Mouse (Mus musculus) stomach, embryonic 14.5 days (tissue): Measurements from ENCODE around the gene Vhl. TPM values are rescaled to one million over a fixed set of nuclear protein-coding genes. Genes with fewer than 3 reads are reported as not detected.
"Not testable (repeated sequence)": the region's sequence is repeated elsewhere in the genome, so short reads cannot be mapped to it uniquely, and the experiment has no call there.

Source experiments
- ATAC-seq: fragments of 200-750 bp; cut with Nextera tagmentation; 2 replicates; pipeline ENCODE4 v1.8.0; 2017; ENCODE audit warnings: low read depth, moderate TSS enrichment; ENCODE audit not compliant: insufficient number of reproducible peaks, insufficient read depth, low FRiP score
- H3K27ac ChIP-seq: fragments of 300-500 bp; sonication (generic); 2 replicates; pipeline ENCODE4 v1.5.1; 2014; ENCODE audit warnings: mild to moderate bottlenecking, low read length, moderate library complexity, mixed read lengths
- H3K27me3 ChIP-seq: fragments of 300-500 bp; sonication (generic); 2 replicates; pipeline ENCODE4 v1.6.1; 2014; ENCODE audit warnings: low read length, control low read depth, mixed read lengths; ENCODE audit not compliant: control insufficient read depth, insufficient read depth
- H3K36me3 ChIP-seq: fragments of 300-500 bp; sonication (generic); 2 replicates; pipeline ENCODE4 v1.6.1; 2014; ENCODE audit warnings: mild to moderate bottlenecking, control low read depth, low read length, moderate library complexity, mixed read lengths; ENCODE audit not compliant: control insufficient read depth, insufficient read depth
- H3K4me1 ChIP-seq: fragments of 300-500 bp; sonication (generic); 2 replicates; pipeline ENCODE4 v1.6.1; 2014; ENCODE audit warnings: low read length, control low read depth, mixed read lengths; ENCODE audit not compliant: control insufficient read depth, insufficient read depth
- H3K4me2 ChIP-seq: fragments of 300-500 bp; sonication (generic); replicated peaks from 2 replicates; pipeline ENCODE4 v1.6.1; 2014; ENCODE audit warnings: low read depth, low read length, control low read depth
- H3K4me3 ChIP-seq: fragments of 300-500 bp; sonication (generic); 2 replicates; pipeline ENCODE4 v1.5.1; 2014; ENCODE audit warnings: low read depth, low read length, control low read depth
- H3K9ac ChIP-seq: fragments of 300-500 bp; sonication (generic); replicated peaks from 2 replicates; pipeline ENCODE4 v1.6.1; 2014; ENCODE audit warnings: low read depth, mild to moderate bottlenecking, control low read depth, low read length, moderate library complexity, mixed read lengths
- H3K9me3 ChIP-seq: fragments of 300-500 bp; sonication (generic); 2 replicates; pipeline ENCODE4 v1.6.1; 2016; ENCODE audit warnings: low read depth, low read length, control low read depth; ENCODE audit not compliant: control insufficient read depth
- WGBS: fragments of 180-500 bp; shearing (Covaris S2); extraction: QIAGEN DNeasy Blood & Tissue Kit; methylation state at CpG from one replicate; pipeline ENCODE4 v1.1.7; 2014; 5-methylcytosine and 5-hydroxymethylcytosine counted together
- polyA plus RNA-seq: library from polyadenylated mRNA; unstranded; fragments of >200 nt; fragmentation: Nextera tagmentation; extraction: Ambion mirVana; gene quantifications from 2 replicates; pipeline ENCODE4 v1.2.1, GENCODE M21; 2014

The Vhl gene
- polyA plus RNA-seq, 1 experiment from 2014 or later: 43.5 TPM

DNA sequence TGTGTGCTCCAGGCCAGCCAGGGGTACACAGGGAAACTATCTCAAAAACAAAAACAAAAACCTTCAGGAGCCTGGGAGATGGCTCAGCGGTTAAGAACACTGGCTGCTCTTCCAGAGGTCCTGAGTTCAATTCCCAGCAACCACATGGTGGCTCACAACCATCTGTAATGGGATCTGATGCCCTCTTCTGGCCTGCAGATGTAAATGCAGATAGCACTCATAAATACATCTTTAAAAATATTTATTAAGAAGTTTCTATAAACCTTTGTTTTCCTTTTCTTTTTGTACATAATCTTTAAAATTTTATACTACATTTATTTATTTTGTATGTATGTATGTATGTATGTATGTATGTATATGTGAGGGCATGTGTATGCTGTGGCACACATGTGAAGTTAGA, 48.3 kb downstream of the Vhl start:
- not testable (repeated sequence) for H3K36me3 ChIP-seq, ATAC-seq, H3K27ac ChIP-seq, H3K27me3 ChIP-seq, H3K9ac ChIP-seq, H3K4me1 ChIP-seq, H3K9me3 ChIP-seq, H3K4me2 ChIP-seq, H3K4me3 ChIP-seq
- 76% methylated on average over 1 of the region's 1 CpGs for WGBS

DNA sequence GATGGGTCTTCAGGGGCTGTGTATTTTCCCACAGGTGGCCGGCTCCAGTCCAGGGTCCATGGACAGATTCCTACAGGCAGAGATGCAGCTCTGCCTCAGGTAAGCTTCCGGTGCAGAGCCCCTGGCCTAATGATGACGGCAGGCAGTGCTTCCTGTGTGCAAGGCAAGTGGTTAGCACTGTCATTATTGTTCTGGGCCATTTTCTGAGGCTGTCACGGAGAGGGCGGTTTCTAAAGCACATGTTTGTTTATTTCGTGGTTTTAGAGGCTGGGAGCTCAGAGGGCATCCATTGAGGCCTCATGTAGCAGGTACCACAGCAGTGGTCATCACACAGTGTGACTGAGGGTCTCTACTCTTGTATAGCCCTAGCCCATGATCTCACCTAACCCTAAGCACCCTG, 49.2 kb downstream of the Vhl start:
- Histone ChIP-seq H3K27ac (no peak overlapping the region), H3K4me2 (no peak overlapping the region), H3K9ac (no peak overlapping the region), H3K9me3 (no peaks in the 10 kb centered on the region), H3K36me3 (no peaks in the 10 kb centered on the region), H3K4me1 (0 out of 2 replicates have a peak, but pooled peaks cover 2% of the 10 kb centered on the region), H3K4me3 (no peak overlapping the region), H3K27me3 (no peaks in the 10 kb centered on the region)
- WGBS: 73% methylated on average over 6 of the region's 6 CpGs
- ATAC-seq: no peak

DNA sequence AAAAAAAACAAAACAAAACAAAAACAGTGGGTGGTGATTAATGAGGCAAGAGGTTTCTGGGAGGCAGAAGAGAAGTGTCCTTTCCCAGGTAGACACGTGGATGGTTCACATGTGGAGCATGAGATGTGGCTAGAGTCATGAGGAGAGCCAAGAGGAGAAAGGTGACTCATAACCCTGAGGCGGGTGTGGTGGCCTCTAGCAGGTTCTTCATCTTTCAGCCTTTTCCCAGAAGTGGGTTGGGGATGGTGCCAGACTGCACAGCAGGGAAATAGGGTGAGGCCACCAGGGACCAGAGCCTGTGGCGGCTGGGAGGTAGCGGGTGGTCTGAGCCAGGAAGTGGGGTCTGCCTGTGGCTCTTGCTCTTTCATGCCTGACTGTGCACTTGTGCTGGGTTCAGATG, 51.5 kb downstream of the Vhl start:
- 82% methylated on average over 4 of the region's 4 CpGs for WGBS
- H3K4me1 ChIP-seq: no peaks in the 10 kb centered on the region
- no peak overlapping the region for H3K4me3 ChIP-seq
- no peak overlapping the region for H3K9ac ChIP-seq
- no peak overlapping the region for H3K4me2 ChIP-seq
- no peak overlapping the region for H3K27ac ChIP-seq
- no peak for ATAC-seq
- no peaks in the 10 kb centered on the region for H3K36me3 ChIP-seq
- H3K27me3 ChIP-seq: no peaks in the 10 kb centered on the region
- no peaks in the 10 kb centered on the region for H3K9me3 ChIP-seq

DNA sequence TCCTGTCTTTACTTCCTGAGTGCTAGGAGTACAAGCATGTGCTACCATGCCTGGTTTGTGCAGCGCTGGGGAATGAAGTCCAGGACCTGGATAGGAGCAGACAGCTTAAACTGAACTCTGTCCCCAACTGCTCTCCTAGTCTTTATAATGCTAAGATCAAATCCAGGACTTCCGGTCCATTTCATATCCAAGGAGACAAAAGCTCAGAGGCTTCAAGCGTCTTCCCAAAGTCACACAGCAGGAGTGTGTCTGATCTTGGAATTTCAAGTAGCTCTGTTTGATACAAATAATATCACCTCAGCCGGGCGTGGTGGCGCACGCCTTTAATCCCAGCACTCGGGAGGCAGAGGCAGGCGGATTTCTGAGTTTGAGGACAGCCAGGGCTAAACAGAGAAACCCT, 52.2 kb downstream of the Vhl start:
- Histone ChIP-seq H3K4me1 (no peaks in the 10 kb centered on the region), H3K27me3 (no peaks in the 10 kb centered on the region), H3K9me3 (no peaks in the 10 kb centered on the region), H3K27ac (no peak overlapping the region), H3K4me3 (no peak overlapping the region), H3K36me3 (no peaks in the 10 kb centered on the region), H3K9ac (no peak overlapping the region), H3K4me2 (no peak overlapping the region)
- ATAC-seq: no peak
- 93% methylated on average over 9 of the region's 9 CpGs for WGBS

DNA sequence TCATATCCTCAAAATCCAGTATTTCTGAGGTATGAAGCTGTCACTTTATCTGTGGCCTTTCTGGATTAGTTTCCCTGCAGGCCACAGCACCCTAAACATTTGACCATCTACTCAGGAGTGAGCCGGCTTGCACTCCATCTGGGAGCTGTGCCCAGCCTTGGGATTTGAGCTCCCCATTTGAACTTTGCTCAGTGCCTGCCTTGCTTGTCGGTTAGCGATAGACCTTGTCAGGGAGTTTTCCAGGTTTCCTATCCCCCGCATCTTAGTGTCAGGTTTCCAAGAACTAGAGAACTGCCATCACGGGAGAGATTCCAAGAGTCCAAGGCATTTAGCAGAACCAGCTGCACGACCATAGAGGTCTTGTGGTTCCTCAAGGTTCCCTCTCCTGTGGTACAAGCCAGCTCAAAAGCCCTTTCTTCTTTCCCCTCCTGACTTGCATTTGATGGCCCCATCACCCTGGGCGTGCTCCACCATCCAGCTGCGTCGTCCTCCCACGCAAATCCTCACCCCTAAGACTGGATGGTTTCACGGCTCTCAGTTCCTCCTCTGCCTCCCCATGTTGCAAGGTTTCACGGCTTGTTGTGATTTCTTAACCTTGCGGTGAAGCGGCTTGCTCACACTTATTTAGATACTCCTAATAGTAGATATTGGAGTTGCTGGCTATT, 53.4 kb downstream of the Vhl start:
- no peak overlapping the region for H3K27ac ChIP-seq
- no peaks in the 10 kb centered on the region for H3K27me3 ChIP-seq
- no peak overlapping the region for H3K4me3 ChIP-seq
- no peak overlapping the region for H3K4me2 ChIP-seq
- H3K9ac ChIP-seq: no peak overlapping the region
- H3K4me1 ChIP-seq: no peaks in the 10 kb centered on the region
- H3K9me3 ChIP-seq: no peaks in the 10 kb centered on the region
- H3K36me3 ChIP-seq: no peaks in the 10 kb centered on the region
- no peak; the same call in 1 of the 2 replicates for ATAC-seq
- 56% methylated on average over 14 of the region's 14 CpGs for WGBS

DNA sequence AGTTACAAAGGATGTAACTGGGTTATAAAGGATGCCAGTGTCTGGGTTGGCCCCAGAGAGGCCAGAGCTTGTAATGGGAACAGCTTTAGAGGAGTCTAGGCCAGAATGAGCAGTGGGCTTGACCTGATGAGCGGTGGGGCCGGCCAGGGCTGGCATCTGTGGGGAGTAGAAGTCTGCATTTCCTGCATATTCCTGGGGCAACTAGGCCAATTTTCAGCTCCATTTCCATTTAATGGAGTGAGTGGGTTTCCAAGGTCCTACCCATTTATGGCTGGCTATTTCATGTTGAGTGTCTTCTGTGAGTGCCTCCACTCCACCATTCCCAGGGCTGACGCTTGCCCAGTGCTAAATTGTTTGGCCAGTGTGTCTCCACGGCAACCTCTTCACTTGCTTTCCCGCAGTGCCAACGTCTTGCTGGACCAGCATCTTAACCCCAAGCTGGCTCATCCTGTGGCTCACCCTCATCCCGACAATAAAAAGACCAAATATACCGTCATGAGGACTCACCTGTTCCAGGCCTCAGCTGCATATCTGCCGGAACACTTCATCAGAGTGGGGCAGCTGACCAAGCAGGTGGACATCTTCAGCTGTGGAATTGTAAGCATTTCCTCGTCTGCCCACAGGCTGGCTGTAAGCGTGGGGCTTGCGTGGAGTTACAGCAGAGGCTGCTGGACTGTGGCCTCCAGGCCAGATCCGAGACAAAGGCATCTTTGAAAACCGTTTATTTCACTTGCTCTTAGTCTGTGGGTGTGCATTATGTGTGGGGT, 54.7 kb downstream of the Vhl start:
- H3K27me3 ChIP-seq: no peaks in the 10 kb centered on the region
- WGBS: 71% methylated on average over 14 of the region's 14 CpGs
- H3K9me3 ChIP-seq: no peaks in the 10 kb centered on the region
- H3K36me3 ChIP-seq: no peaks in the 10 kb centered on the region
- ATAC-seq: no peak
- no peak overlapping the region for H3K4me2 ChIP-seq
- no peaks in the 10 kb centered on the region for H3K4me1 ChIP-seq
- no peak overlapping the region for H3K4me3 ChIP-seq
- H3K27ac ChIP-seq: no peak overlapping the region
- no peak overlapping the region for H3K9ac ChIP-seq

DNA sequence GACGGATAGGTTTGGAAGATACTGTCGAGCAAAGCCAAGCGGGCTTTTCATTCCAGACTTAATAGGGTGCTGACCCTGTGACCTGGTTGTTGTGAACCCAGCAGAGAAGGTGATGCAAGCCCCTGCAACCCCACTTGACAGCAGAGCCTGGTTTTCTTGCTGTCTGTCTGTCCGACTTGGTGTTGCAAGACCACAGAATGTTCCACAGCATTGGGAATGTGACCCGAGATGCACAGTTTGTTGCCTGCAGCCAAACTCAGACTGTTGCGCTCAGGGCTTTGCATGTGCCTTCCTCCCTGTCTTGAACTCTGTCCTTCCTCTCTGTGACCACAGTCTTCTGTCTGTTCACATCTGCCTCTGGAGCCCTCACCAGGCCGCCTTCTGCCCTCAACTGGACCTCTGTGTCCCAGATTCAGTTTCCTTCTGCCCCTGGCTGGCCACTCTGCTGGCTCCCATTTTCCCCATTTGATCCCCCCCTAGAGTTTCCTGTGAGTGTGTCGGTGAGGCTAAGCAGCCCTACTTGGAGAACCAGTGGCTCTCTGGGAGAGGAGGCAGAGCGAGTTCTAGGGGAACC, 56.3 kb downstream of the Vhl start:
- Histone ChIP-seq H3K4me3 (no peak overlapping the region), H3K9ac (no peak overlapping the region), H3K36me3 (no peaks in the 10 kb centered on the region), H3K9me3 (no peaks in the 10 kb centered on the region), H3K27me3 (no peaks in the 10 kb centered on the region), H3K4me2 (no peak overlapping the region), H3K27ac (no peak overlapping the region), H3K4me1 (no peaks in the 10 kb centered on the region)
- WGBS: 78% methylated on average over 9 of the region's 9 CpGs
- ATAC-seq: no peak
